Mouse (Mus musculus) heart, embryonic 11.5 days (tissue): ENCODE measurements at regions not wholly inside any gene's neighbourhood (a gene's known extent, or its start where the extent isn't known, plus 50 kb on each side); places are given as distances from the start of the nearest gene placed in this dataset.

Experiments
- ATAC-seq: fragments of 200-750 bp; cut with Nextera tagmentation; replicated peaks from 2 replicates; pipeline ENCODE4 v1.8.0; 2017; ENCODE audit warnings: moderate library complexity; ENCODE audit not compliant: insufficient number of reproducible peaks, low FRiP score, low TSS enrichment
- H3K27ac ChIP-seq: fragments of 300-500 bp; sonication (generic); 2 replicates; pipeline ENCODE4 v1.5.1; 2014; ENCODE audit warnings: mild to moderate bottlenecking, low read depth, low read length
- H3K27me3 ChIP-seq: fragments of 300-500 bp; sonication (generic); 2 replicates; pipeline ENCODE4 v1.6.1; 2014; ENCODE audit warnings: mild to moderate bottlenecking, low read length, mixed read lengths; ENCODE audit not compliant: control insufficient read depth, insufficient read depth
- H3K36me3 ChIP-seq: fragments of 300-500 bp; sonication (generic); 2 replicates; pipeline ENCODE4 v1.6.1; 2014; ENCODE audit warnings: mild to moderate bottlenecking, low read length, moderate library complexity, mixed read lengths; ENCODE audit not compliant: control insufficient read depth, insufficient read depth
- H3K4me1 ChIP-seq: fragments of 300-500 bp; sonication (generic); 2 replicates; pipeline ENCODE4 v1.6.1; 2014; ENCODE audit warnings: low read length; ENCODE audit not compliant: control insufficient read depth, insufficient read depth
- H3K4me2 ChIP-seq: fragments of 300-500 bp; sonication (generic); 2 replicates; pipeline ENCODE4 v1.6.1; 2014; ENCODE audit warnings: mild to moderate bottlenecking, moderate library complexity
- H3K4me3 ChIP-seq: fragments of 300-500 bp; sonication (generic); 2 replicates; pipeline ENCODE4 v1.5.1; 2014; ENCODE audit warnings: low read depth, low read length
- H3K9ac ChIP-seq: fragments of 300-500 bp; sonication (generic); 2 replicates; pipeline ENCODE4 v1.6.1; 2014; ENCODE audit warnings: mild to moderate bottlenecking, low read depth, low read length, moderate library complexity
- H3K9me3 ChIP-seq: fragments of 300-500 bp; sonication (generic); replicated peaks from 2 replicates; pipeline ENCODE4 v1.6.1; 2016; ENCODE audit warnings: low read length; ENCODE audit not compliant: control insufficient read depth
- WGBS: fragments of 180-500 bp; shearing (Covaris S2); extraction: QIAGEN DNeasy Blood & Tissue Kit; methylation state at CpG from one replicate; pipeline ENCODE4 v1.1.7; 2014; ENCODE audit not compliant: insufficient replicate concordance; 5-methylcytosine and 5-hydroxymethylcytosine counted together

DNA sequence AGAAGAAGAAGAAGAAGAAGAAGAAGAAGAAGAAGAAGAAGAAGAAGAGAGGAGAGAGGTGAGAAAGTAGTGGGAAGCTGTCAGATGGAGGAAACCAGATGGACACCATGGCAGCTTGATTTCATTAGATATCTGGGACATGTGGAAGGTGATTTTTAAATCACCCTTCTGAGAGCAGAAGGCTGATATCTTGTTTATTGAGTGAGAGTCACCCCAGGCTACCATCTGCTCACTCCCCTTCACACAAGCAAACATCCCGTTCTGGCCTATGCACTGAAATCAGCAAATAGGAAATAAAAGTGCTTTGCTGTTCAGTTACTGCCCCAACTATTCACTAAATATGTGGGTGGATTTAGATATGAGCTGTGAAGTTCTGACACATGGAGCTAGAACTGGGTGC, 831.8 kb upstream of the Lrrc6 start:
- Histone ChIP-seq H3K27me3 (no peaks in the 10 kb centered on the region), H3K36me3 (no peaks in the 10 kb centered on the region), H3K4me1 (0 out of 2 replicates have a peak, but pooled peaks cover 4% of the 10 kb centered on the region), H3K9ac (no peak overlapping the region), H3K27ac (no peak overlapping the region), H3K9me3 (no peaks in the 10 kb centered on the region), H3K4me3 (no peak overlapping the region), H3K4me2 (no peak overlapping the region)
- no peak for ATAC-seq
- 52% methylated on average over 1 of the region's 1 CpGs for WGBS

DNA sequence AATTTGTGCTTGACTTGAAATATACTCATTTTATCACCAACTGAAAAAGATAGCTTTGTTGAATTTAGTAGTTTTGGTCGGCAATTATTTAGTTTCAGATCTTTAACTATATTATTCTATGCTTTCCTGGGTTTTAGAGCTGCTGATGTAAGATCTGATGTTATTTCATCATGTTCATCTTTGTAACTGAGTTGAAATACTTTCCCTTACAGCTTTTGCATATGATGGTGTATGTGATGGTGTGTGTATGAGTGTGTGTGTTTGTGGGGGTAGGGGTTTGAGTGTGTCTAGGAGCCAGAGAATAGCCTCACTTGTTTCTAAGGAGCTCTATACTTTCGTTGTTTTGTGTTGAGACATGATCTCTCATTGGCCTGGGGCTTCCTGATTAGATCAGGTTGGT, 819.6 kb upstream of the Lrrc6 start:
- H3K27me3 ChIP-seq: no peaks in the 10 kb centered on the region
- no peaks in the 10 kb centered on the region for H3K36me3 ChIP-seq
- H3K4me2 ChIP-seq: no peak overlapping the region
- H3K4me3 ChIP-seq: no peak overlapping the region
- no peak overlapping the region for H3K27ac ChIP-seq
- H3K9ac ChIP-seq: no peak overlapping the region
- H3K9me3 ChIP-seq: no peaks in the 10 kb centered on the region
- H3K4me1 ChIP-seq: no peaks in the 10 kb centered on the region
- no peak for ATAC-seq
- 74% methylated on average over 2 of the region's 2 CpGs for WGBS

DNA sequence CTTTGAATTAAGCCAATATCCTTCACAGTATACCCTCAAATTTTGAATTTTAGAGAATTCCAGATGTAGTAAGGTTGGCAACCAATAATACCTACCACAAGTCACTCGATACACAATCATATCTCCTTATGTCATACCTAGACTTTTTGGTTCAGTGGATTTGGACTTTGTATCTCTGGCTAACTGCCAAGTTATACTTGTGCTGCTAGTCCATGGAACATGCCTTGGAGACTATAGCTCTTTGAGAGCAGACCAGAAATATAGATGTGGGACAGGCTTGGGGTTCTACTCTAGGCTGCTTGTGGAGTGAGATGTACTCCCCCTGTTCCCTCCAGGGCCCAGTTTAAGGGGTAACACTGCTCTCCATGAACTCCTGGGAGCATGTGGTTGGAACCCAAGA, 814.5 kb upstream of the Lrrc6 start:
- ATAC-seq: no peak
- H3K36me3 ChIP-seq: no peaks in the 10 kb centered on the region
- H3K4me1 ChIP-seq: no peaks in the 10 kb centered on the region
- H3K9me3 ChIP-seq: no peaks in the 10 kb centered on the region
- H3K4me3 ChIP-seq: no peak overlapping the region
- no peak overlapping the region for H3K27ac ChIP-seq
- H3K9ac ChIP-seq: no peak overlapping the region
- H3K4me2 ChIP-seq: no peak overlapping the region
- H3K27me3 ChIP-seq: no peaks in the 10 kb centered on the region
- 76% methylated on average over 1 of the region's 1 CpGs for WGBS

DNA sequence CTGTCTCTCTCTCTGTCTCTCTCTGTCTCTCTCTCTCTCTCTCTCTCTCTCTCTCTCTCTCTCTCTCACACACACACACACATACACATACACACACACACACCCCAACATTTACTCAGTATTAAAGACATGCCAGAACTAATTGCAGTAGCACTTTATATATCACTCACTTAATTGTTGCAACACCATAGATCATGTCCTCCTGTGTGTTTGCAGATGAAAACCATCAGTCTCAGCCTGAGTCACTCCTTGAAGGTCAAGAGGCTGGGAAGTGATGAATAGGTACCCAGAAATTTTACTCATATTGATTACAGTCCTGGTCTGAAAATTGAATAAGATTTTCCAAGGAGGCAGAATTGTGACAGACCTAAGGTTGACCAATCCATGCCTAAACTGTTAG, 812.9 kb upstream of the Lrrc6 start:
- no peak overlapping the region for H3K9ac ChIP-seq
- no peak overlapping the region for H3K27ac ChIP-seq
- H3K4me3 ChIP-seq: no peak overlapping the region
- no peak for ATAC-seq
- no peaks in the 10 kb centered on the region for H3K36me3 ChIP-seq
- H3K9me3 ChIP-seq: no peaks in the 10 kb centered on the region
- no peaks in the 10 kb centered on the region for H3K27me3 ChIP-seq
- H3K4me1 ChIP-seq: no peaks in the 10 kb centered on the region
- no peak overlapping the region for H3K4me2 ChIP-seq

DNA sequence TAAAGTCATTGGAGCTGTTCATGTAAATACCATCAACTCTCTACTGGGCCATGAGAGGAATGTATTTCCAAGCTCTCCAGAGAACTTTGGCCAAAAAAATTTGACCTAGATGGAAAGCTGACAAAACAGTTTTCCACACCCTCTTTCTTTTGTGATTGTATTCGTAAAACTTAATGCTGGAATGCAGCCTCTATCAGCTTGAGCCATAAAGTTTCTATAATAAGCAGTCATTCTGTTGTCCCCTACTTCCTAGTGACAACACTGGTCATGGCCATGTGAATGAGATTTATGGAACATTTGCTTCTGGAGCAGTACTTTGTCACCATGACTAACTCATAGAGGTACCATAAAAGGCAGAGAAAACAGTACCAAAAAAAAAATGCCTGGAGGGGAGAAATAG, 805.0 kb upstream of the Lrrc6 start:
- H3K9ac ChIP-seq: no peak overlapping the region
- no peaks in the 10 kb centered on the region for H3K27me3 ChIP-seq
- H3K27ac ChIP-seq: no peak overlapping the region
- WGBS: 67% methylated on average over 1 of the region's 1 CpGs
- H3K4me2 ChIP-seq: no peak overlapping the region
- no peaks in the 10 kb centered on the region for H3K9me3 ChIP-seq
- H3K4me3 ChIP-seq: no peak overlapping the region
- no peaks in the 10 kb centered on the region for H3K4me1 ChIP-seq
- no peak for ATAC-seq
- H3K36me3 ChIP-seq: no peaks in the 10 kb centered on the region

DNA sequence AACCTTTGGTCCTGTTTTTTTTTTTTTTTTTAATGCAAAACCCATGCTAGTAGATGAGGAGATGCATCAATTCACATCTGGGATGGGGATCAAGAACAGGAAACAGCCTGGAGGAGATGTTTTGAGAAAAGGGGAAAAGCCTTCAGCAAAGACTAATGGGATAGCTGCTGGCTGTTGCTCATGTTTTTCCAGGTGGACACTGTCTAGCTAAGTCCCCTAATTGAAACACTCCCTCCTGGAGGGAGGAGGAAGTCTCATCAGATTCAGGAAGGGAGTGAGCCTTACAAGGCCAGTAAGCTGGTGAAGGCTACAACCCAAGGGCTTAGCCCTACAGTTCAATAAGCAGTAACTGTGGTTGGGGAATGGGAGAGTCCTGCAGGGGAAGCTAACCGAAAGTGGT, 803.1 kb upstream of the Lrrc6 start:
- Histone ChIP-seq H3K36me3 (no peaks in the 10 kb centered on the region), H3K9ac (no peak overlapping the region), H3K4me1 (no peaks in the 10 kb centered on the region), H3K27ac (no peak overlapping the region), H3K4me3 (no peak overlapping the region), H3K9me3 (no peaks in the 10 kb centered on the region), H3K4me2 (no peak overlapping the region), H3K27me3 (no peaks in the 10 kb centered on the region)
- WGBS: 78% methylated on average over 1 of the region's 1 CpGs
- no peak for ATAC-seq

DNA sequence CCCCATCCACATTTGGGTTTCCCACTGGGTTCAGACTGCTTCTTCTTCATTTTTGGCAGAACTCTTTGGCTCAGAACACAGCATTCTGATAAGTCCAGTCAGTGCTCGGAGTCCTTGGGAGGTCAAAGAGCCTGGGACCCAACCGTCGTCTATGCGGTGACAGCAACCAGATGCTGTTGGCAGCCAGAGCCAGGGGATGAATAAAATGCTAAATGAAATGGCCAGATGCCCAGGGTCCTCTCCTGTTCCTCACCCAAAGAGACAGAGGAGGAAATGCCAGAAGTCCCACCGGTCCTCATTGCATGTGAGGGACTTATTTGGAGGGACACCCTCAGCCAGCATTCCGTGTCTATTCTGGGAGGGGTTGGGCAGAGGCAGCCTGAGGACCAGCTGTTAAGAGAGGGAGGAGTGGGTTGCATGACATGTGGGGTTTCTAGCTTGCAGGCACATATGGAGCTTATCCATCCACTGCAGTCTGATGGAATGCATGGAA, 801.2 kb upstream of the Lrrc6 start:
- Histone ChIP-seq H3K27ac (no peak overlapping the region), H3K4me1 (no peaks in the 10 kb centered on the region), H3K9ac (no peak overlapping the region), H3K27me3 (no peaks in the 10 kb centered on the region), H3K4me3 (no peak overlapping the region), H3K36me3 (no peaks in the 10 kb centered on the region), H3K4me2 (no peak overlapping the region), H3K9me3 (no peaks in the 10 kb centered on the region)
- ATAC-seq: no peak
- 41% methylated on average over 6 of the region's 6 CpGs for WGBS

DNA sequence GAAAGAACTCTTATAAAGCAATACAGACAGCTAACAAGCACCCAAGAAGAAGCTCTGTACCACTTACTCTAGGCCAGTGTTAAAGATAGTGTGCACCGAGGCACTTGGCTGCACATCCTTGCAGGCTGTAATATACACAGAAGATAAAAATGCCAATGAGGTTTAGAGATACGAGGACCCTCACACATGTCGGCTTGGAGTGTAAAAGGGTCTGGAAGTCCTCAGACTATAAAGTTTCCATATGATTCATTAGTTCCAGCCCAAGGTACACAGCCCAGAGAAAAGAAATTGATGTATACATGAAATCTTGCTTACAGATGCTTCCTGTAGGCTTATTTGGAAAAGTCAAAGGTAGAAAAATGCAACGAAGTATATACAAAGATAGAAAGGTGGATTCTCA, 800.3 kb upstream of the Lrrc6 start:
- ATAC-seq: no peak
- no peaks in the 10 kb centered on the region for H3K36me3 ChIP-seq
- H3K4me1 ChIP-seq: no peaks in the 10 kb centered on the region
- H3K27me3 ChIP-seq: no peaks in the 10 kb centered on the region
- H3K4me3 ChIP-seq: no peak overlapping the region
- no peak overlapping the region for H3K4me2 ChIP-seq
- H3K27ac ChIP-seq: no peak overlapping the region
- no peak overlapping the region for H3K9ac ChIP-seq
- H3K9me3 ChIP-seq: no peaks in the 10 kb centered on the region
- WGBS: 28% methylated on average over 4 of the region's 4 CpGs

DNA sequence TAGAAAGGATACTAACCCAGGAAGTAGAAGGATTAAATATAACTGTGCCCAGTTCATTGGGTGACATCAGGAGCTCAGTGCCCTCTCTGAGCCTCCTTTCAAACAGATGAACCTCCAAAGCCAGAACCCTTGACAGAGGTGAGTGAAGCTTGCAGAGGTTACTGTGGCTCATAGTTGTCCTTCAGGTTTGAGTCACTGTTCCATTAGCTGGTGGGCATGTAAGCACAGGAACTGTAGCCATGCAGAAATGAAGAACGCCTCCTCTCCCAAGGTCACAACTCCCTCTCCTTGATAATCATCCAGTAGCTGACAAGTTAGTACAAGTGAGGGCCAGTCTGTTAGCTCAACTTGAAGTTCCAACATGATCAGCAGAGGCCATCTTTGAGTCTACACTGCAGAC, 794.1 kb upstream of the Lrrc6 start:
- Histone ChIP-seq H3K9ac (no peak overlapping the region), H3K27ac (no peak overlapping the region), H3K36me3 (no peaks in the 10 kb centered on the region), H3K9me3 (no peaks in the 10 kb centered on the region), H3K4me2 (no peak overlapping the region), H3K4me3 (no peak overlapping the region), H3K27me3 (no peaks in the 10 kb centered on the region), H3K4me1 (no peaks in the 10 kb centered on the region)
- ATAC-seq: no peak
- WGBS: 68% methylated on average over 1 of the region's 1 CpGs
